Mouse (Mus musculus) neural tube, embryonic 11.5 days (tissue): ENCODE measurements at regions not wholly inside any gene's neighbourhood (a gene's known extent, or its start where the extent isn't known, plus 50 kb on each side); places are given as distances from the start of the nearest gene placed in this dataset.

Experiments used
- ATAC-seq: fragments of 200-750 bp; cut with Nextera tagmentation; 2 replicates; pipeline ENCODE4 v1.8.0; 2017; ENCODE audit warnings: moderate number of reproducible peaks, mild to moderate bottlenecking, moderate TSS enrichment, moderate library complexity; ENCODE audit not compliant: insufficient read depth, low FRiP score, low TSS enrichment
- DNase-seq: peaks from one replicate; pipeline ENCODE4 v3.0.0-alpha.2; 2015; ENCODE audit warnings: low spot score
- H3K27ac ChIP-seq: fragments of 300-500 bp; sonication (generic); 2 replicates; pipeline ENCODE4 v1.5.1; 2014; ENCODE audit warnings: low read depth, mild to moderate bottlenecking, low read length
- H3K27me3 ChIP-seq: fragments of 300-500 bp; sonication (generic); 2 replicates; pipeline ENCODE4 v1.6.1; 2014; ENCODE audit warnings: mild to moderate bottlenecking, low read length, mixed read lengths; ENCODE audit not compliant: control insufficient read depth, insufficient read depth
- H3K36me3 ChIP-seq: fragments of 300-500 bp; sonication (generic); 2 replicates; pipeline ENCODE4 v1.6.1; 2014; ENCODE audit warnings: mild to moderate bottlenecking, low read length, moderate library complexity, mixed read lengths; ENCODE audit not compliant: control insufficient read depth, insufficient read depth
- H3K4me1 ChIP-seq: fragments of 300-500 bp; sonication (generic); 2 replicates; pipeline ENCODE4 v1.6.1; 2014; ENCODE audit warnings: low read length, mixed read lengths; ENCODE audit not compliant: control insufficient read depth, insufficient read depth
- H3K4me2 ChIP-seq: fragments of 300-500 bp; sonication (generic); 2 replicates; pipeline ENCODE4 v1.6.1; 2014; ENCODE audit warnings: low read depth, mild to moderate bottlenecking, moderate library complexity
- H3K4me3 ChIP-seq: fragments of 300-500 bp; sonication (generic); 2 replicates; pipeline ENCODE4 v1.5.1; 2014; ENCODE audit warnings: low read depth, low read length
- H3K9ac ChIP-seq: fragments of 300-500 bp; sonication (generic); 2 replicates; pipeline ENCODE4 v1.6.1; 2014; ENCODE audit warnings: mild to moderate bottlenecking, low read length
- H3K9me3 ChIP-seq: fragments of 300-500 bp; sonication (generic); 2 replicates; pipeline ENCODE4 v1.6.1; 2016; ENCODE audit warnings: low read length; ENCODE audit not compliant: control insufficient read depth
- WGBS: fragments of 180-500 bp; shearing (Covaris S2); extraction: QIAGEN DNeasy Blood & Tissue Kit; methylation state at CpG from one replicate; pipeline ENCODE4 v1.1.7; 2014; 5-methylcytosine and 5-hydroxymethylcytosine counted together

GRCm38 (mm10) chr8:77834283-77834682 lies 110.0 kb upstream of the Ednra start:
- DNase-seq (no peak), ATAC-seq (no peak)
- Histone ChIP-seq H3K4me3 (no peak overlapping the region), H3K4me1 (no peaks in the 10 kb centered on the region), H3K4me2 (no peak overlapping the region), H3K9me3 (no peaks in the 10 kb centered on the region), H3K36me3 (no peaks in the 10 kb centered on the region), H3K9ac (no peak overlapping the region), H3K27ac (no peak overlapping the region), H3K27me3 (no peaks in the 10 kb centered on the region)
- WGBS: 81% methylated on average over 6 of the region's 6 CpGs

- Histone ChIP-seq H3K27me3 (no peaks in the 10 kb centered on the region), H3K27ac (no peak overlapping the region), H3K9ac (no peak overlapping the region), H3K4me1 (no peaks in the 10 kb centered on the region), H3K36me3 (no peaks in the 10 kb centered on the region), H3K4me3 (no peak overlapping the region), H3K4me2 (no peak overlapping the region), H3K9me3 (no peaks in the 10 kb centered on the region)
- WGBS: 89% methylated on average over 5 of the region's 5 CpGs
- no peak for ATAC-seq
- no peak for DNase-seq
These were observed 112.7 kb upstream of the Ednra start for GRCm38 (mm10) chr8:77836902-77837489.

- ATAC-seq (no peak), DNase-seq (peak; percentile 40)
- Histone ChIP-seq H3K4me2 (no peak overlapping the region), H3K36me3 (no peaks in the 10 kb centered on the region), H3K27ac (no peak overlapping the region), H3K9ac (no peak overlapping the region), H3K4me1 (no peaks in the 10 kb centered on the region), H3K27me3 (no peaks in the 10 kb centered on the region), H3K4me3 (no peak overlapping the region), H3K9me3 (no peaks in the 10 kb centered on the region)
- WGBS: 47% methylated on average over 7 of the region's 7 CpGs
These were observed 118.3 kb upstream of the Ednra start for GRCm38 (mm10) chr8:77842392-77843139.

GRCm38 (mm10) chr8:77843229-77843628 lies 119.0 kb upstream of the Ednra start:
- Histone ChIP-seq H3K36me3 (no peaks in the 10 kb centered on the region), H3K4me1 (no peaks in the 10 kb centered on the region), H3K27ac (no peak overlapping the region), H3K27me3 (no peaks in the 10 kb centered on the region), H3K4me3 (no peak overlapping the region), H3K4me2 (no peak overlapping the region), H3K9me3 (no peaks in the 10 kb centered on the region), H3K9ac (no peak overlapping the region)
- 67% methylated on average over 3 of the region's 3 CpGs for WGBS
- ATAC-seq (no peak), DNase-seq (no peak)

- no peak overlapping the region for H3K4me2 ChIP-seq
- H3K27ac ChIP-seq: no peak overlapping the region
- H3K36me3 ChIP-seq: no peaks in the 10 kb centered on the region
- H3K9me3 ChIP-seq: no peaks in the 10 kb centered on the region
- no peak overlapping the region for H3K9ac ChIP-seq
- H3K27me3 ChIP-seq: no peaks in the 10 kb centered on the region
- 81% methylated on average over 5 of the region's 5 CpGs for WGBS
- no peak for DNase-seq
- no peaks in the 10 kb centered on the region for H3K4me1 ChIP-seq
- ATAC-seq: no peak
- no peak overlapping the region for H3K4me3 ChIP-seq
These were observed 126.3 kb upstream of the Ednra start for GRCm38 (mm10) chr8:77850523-77850922.

- DNase-seq (no peak), ATAC-seq (no peak)
- Histone ChIP-seq H3K4me3 (no peak overlapping the region), H3K36me3 (no peaks in the 10 kb centered on the region), H3K9ac (no peak overlapping the region), H3K4me2 (no peak overlapping the region), H3K4me1 (no peaks in the 10 kb centered on the region), H3K27me3 (no peaks in the 10 kb centered on the region), H3K27ac (no peak overlapping the region), H3K9me3 (no peaks in the 10 kb centered on the region)
- 26% methylated on average over 6 of the region's 6 CpGs for WGBS
These were observed 146.0 kb upstream of the Ednra start for GRCm38 (mm10) chr8:77870264-77870663.

- ATAC-seq: no peak
- Histone ChIP-seq H3K9ac (no peak overlapping the region), H3K9me3 (no peaks in the 10 kb centered on the region), H3K36me3 (no peaks in the 10 kb centered on the region), H3K4me3 (no peak overlapping the region), H3K4me2 (no peak overlapping the region), H3K27ac (no peak overlapping the region), H3K27me3 (no peaks in the 10 kb centered on the region), H3K4me1 (no peaks in the 10 kb centered on the region)
- WGBS: 93% methylated on average over 1 of the region's 1 CpGs
- no peak for DNase-seq
These were observed 148.5 kb upstream of the Ednra start for GRCm38 (mm10) chr8:77872771-77873170.

GRCm38 (mm10) chr8:77919776-77920175 lies 195.5 kb upstream of the Ednra start:
- ATAC-seq (no peak), DNase-seq (no peak)
- Histone ChIP-seq H3K4me2 (no peak overlapping the region), H3K36me3 (no peaks in the 10 kb centered on the region), H3K27me3 (no peaks in the 10 kb centered on the region), H3K9ac (no peak overlapping the region), H3K9me3 (no peaks in the 10 kb centered on the region), H3K4me3 (no peak overlapping the region), H3K4me1 (no peaks in the 10 kb centered on the region), H3K27ac (no peak overlapping the region)
- WGBS: 78% methylated on average over 3 of the region's 3 CpGs

GRCm38 (mm10) chr8:77921868-77922267 lies 197.6 kb upstream of the Ednra start:
- Histone ChIP-seq H3K4me3 (no peak overlapping the region), H3K27ac (no peak overlapping the region), H3K4me1 (no peaks in the 10 kb centered on the region), H3K9ac (no peak overlapping the region), H3K36me3 (no peaks in the 10 kb centered on the region), H3K27me3 (no peaks in the 10 kb centered on the region), H3K4me2 (no peak overlapping the region), H3K9me3 (no peaks in the 10 kb centered on the region)
- ATAC-seq: no peak
- no peak for DNase-seq
- WGBS: 81% methylated on average over 4 of the region's 4 CpGs
